Mouse (Mus musculus) adrenal gland (tissue): Measurements from ENCODE around the gene Dagla.

ENCODE experiments used
- intact Hi-C: fragments of 180-260 bp; cut with DNase I; formaldehyde crosslinking; loops from one replicate; pipeline ENCODE4 v1.15.1; 2025

Gene Dagla

DNA sequence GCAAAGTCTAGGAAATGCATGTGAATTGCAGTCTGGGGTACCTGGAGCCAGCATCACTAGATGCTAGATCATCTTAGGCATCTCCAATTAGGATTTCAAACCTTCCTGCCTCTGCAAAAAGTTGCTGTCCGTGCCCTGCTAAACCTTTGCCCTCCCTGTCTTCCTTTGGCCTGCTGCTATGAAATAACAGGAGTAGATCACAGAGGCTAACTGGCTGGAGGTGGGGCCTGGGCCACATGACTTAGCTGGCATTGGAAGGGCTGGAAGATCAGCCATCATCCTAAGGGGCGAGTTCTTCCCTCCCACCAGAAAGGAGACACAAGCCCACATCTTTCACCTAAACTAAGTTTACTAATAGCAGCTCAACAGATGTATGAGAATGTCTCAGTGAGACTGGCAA is 4.3 kb upstream of the Dagla start:
- intact Hi-C loops: no loop called here

DNA sequence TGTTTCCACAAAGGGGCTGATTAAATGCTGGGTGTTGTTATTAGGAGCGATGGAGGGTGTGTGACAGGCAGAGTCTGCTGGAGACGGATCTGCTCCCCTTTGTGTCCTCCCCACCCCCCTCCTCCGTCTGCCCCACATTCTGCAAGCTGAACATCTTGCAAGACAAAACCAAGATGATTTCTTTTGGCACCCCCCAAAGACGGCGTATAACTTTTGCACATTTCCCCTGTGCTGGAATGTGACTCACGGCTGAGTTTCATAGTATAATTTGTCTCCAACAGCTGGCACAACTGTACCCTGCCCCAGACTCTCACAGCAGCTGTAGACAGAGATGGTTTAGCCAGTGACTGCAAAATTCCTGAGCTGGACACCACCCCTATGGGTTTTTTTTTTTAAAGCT is 3.3 kb upstream of the Dagla start:
- intact Hi-C loops: no loop called here

DNA sequence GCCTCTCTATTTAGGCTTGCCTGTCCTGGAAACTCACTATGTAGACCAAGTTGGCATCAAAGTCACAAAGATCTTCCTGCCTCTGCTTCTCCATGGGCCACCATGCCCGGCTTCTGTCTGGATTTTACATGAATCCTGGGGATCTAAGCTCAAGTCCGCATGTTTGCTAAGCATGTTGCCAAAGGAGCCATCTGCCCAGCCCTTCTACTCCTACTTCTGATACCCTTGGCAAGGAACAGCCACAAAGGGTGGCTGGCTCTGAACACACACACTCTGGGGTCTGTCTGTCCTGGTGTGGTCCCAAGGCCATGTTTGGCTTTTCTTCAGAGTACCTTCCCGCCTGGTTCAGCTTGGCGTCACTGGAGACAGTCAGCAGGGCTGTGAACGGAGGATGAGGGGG is 2.7 kb upstream of the Dagla start:
- intact Hi-C loops: no loop called here

DNA sequence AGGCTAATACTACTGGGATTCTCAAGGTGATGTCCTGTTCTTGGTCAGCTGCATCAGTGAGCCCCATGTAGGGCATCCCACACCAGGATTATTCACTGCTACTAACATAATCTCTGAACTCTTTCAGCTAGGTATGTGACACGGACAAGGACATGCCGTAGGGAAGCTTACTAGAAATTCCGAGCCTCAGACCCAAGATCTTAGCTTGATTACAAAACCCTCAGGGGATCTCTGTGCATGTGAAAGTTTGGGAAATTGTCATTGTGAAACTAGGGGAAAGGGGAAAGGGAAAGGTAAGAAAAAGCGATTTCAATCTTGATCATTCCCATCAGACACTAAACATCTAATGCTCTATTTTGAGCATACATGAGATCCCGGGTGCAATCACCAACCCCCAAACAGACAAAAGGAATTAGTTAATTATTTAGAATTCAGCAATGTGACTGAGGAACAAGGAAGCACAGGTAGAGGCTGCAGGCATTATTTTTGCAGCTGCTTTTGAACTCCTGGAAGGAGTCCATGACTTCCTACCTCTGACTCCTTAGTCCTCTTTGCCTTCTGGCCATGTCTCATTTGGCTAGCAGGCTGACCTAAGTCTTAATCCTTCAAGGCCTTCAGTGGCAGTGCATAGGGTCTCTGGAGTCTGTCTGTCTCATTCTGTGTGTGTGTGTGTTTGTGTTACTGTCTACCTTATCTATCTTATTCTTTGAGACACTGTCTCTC is 2.0 kb upstream of the Dagla start:
- intact Hi-C loops: no loop called here

DNA sequence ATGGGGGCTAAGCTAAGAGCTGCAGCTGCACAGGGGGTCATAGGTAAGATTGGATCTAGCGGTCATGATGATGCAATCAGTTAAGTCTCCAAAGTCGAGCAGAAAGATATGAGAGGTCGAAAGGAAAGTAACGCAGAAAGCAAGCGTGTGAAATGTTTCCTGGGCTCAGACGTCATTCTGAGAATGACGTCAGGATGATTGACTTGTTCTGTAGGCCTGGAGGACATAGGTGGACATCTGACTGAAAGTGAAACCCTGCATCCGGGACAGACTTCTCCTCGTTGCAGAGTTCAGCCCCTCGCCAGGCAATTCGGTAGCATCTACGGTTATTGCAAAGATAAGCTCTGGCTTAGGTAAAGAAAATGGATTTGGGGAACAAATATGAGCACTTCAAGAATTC is 963 bp upstream of the Dagla start:
- intact Hi-C loops: loop anchor here (2.0 kb wide), 1 partner anchor 39 kb away; no protein-coding TSS in a partner anchor

DNA sequence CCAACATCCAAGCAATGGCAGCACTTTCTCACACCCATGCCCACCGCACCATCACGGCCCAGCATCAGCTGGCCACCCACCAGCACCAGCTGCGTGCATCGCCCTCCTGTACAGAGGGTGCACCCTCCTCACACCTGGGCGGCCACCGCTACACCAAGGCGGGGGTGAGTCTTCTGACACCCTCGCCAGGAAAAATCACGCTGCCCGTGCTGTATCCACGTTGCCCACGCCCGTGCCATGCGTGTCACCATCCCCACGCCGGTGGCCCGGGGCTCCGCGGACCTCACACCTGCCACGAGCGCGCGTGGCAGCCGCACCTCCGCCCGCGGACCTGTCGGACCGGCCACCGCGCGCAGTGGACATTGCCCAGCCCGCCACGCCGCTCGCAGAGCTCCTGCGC is 282 bp downstream of the Dagla start:
- intact Hi-C loops: loop anchor here (2.0 kb wide), 1 partner anchor 38 kb away; no protein-coding TSS in a partner anchor

DNA sequence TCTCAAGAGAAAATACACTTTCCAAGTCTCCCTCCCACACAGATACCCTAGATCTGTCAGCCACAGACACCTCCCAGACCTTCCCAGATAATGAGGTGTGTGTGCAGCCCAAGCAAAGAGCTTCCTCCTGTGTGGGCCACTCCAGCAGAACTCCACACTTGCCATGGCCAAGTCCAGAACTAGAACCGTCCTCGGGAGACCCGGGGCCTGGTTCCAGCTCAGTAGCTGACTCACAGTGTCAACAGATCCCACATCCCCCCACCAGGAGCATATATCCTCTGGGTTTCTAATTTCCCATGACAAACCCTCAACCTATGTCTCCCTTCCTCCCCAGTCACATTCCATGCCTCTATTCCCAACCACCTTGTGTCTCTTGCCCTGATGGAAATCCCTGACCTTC is 1.8 kb downstream of the Dagla start:
- intact Hi-C loops: no loop called here

DNA sequence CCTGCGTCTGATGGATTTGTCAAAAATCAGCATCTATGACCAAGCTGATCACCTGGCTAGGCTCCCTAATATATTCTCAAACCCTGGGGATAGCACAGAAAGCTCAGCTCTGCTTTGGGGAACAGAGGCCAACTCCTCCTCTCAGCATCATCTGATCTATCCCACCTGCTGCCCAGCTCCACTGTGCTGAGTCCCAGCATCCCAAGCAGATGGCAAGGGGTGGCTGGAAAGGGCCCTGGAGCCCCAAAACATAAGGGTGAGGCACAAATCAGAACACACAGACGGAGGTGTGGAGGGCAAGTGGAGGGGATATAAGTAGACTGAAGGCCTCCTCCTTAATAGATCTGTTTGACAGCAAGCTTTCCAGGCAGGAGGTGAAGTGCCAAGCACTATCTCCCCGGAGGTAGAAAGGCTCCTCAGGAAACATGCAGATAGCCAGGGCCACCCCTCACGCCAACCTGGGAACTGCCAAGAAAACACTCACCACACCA is 2.8 kb downstream of the Dagla start:
- intact Hi-C loops: no loop called here

DNA sequence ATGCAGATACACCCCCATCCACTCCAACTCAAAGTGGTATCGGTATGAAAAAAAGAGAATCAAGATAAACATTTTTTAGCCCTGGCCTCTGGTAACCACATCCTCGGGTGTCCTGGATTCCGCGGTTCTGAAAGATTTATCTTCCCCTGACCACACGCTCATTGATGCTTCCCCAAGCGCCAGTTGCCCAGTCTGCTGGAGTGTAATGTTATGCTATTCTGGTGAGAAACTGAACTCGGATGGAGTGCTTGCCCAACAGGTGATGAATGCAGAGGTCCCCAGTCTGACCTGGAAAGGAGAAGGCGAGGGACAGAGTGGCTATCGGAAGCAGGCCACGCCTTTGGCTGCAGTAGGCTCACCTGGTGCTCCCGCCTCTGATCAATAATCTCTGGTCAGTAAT is 3.4 kb downstream of the Dagla start:
- intact Hi-C loops: no loop called here

DNA sequence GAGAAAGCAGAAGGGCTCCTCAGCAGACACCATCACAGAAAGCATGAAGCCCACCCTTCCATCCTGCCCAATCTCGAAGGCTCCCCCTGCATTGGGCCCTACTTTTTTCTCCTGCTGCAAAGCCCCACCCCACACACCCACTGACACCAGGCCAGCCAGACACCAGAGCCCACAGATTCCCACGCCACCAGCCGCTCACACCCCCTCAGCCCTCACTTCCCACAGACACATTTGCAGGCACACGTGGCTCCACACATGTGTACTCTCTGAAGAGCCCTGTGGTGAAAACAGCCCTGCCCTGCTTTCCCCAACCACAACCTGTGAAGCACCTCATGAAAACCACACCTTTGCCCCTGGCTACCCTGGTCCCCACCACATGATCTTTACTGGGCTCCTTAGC is 3.9 kb downstream of the Dagla start:
- intact Hi-C loops: no loop called here

DNA sequence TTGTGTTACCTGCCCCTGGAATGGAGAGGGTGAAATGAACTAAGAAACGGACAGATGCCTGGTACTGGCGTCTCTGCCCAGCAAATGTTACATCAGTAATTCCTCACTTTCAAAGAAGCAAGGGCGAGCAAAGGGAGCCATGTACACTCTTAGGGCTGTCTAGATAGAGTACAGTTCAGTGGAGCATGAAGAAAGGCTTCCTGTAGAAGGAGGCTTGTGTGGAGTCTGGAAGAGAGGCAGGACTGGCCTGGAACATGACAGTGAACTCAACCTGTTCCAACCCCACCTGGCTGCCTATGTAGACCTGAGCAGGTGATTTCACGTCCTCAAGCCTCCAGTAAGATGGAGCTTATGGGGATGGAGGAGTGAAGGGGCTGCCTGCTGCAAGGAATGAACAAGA is 6.4 kb downstream of the Dagla start:
- intact Hi-C loops: no loop called here

DNA sequence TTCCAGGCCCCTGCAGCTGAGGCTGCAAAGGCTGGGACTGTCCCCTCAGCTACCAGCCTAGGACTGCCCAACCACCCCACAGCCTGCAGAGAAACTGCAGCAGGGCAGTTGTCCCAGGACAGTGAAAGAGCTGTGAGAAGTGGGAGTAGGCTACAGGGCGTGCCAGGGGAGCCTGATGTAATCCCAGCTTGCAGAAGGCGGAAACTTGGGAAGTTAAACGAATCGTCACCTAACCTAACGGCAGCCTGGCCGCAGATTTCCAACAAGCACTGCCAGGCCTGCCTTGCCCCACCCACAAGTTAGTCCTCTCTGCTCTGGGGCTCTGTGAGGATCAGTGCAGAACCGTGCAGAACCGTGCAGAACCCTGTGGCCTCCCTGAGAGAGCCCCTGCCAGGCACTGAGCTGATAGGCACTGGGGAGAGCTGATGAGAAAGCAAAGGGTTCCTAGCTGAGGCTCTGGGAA is 7.6 kb downstream of the Dagla start:
- intact Hi-C loops: no loop called here

DNA sequence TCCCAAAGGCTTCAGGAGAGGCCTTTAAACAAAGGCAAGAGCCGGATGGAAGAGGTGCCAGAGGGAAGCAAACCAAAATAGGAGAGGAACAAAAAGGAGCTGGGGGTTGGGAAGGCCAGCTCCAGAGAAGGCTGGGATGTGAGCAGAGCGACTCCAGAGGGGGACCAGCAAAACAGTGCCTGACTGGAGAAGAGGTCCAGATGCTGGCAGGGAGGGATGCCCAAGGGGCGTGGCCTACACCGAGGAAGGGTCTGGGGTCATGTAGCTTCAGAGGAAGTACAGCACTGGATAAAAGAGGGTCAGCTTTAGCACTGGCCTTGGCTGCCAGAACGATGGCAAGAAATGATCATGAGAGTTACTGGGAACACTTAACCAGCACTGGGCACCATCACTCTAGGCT is 8.4 kb downstream of the Dagla start:
- intact Hi-C loops: no loop called here

DNA sequence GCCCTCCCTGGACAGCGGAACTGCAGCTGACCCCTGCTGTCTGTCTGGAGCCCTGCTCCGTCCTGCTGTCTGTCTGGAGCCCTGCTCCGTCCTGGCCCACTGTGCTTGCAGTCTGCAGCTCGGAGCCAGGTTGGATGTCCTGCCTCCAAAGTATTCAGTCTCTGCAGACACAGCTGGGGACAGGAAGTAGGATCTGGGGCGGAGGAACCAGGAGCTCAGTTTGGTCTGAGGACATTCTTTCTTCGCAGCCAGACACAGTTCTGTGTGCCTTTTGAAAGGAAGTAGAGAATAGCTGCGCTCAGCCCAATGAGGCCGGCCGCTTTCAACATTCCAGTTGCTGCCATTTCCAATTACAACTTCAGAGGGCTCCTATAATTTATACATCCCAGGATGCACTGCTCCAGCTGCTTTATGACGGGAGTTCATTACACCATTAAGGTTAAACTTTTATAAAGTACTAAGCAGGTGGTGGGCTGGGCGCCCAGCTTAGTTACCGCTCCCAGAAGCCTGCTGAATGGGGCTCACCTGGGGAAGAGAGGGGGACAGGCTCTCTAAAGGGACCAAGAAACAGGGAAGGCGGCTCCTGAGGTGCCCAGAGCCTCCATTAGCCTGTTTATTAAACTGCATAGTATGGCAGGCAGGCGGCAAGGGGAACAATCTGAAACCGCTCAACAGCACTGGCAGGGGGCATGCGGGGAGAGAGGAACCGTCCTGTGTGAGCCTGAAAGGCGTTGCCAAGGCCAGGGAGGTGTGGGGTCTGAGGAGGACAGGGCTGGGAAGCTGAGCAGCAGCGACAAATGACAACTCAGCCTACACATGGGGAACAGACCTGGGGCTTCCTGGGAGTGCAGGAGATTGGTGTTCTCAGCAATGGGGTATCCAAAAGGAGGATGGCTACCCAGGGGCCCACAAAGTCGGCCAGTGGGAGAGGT is 9.8 kb downstream of the Dagla start:
- intact Hi-C loops: no loop called here

DNA sequence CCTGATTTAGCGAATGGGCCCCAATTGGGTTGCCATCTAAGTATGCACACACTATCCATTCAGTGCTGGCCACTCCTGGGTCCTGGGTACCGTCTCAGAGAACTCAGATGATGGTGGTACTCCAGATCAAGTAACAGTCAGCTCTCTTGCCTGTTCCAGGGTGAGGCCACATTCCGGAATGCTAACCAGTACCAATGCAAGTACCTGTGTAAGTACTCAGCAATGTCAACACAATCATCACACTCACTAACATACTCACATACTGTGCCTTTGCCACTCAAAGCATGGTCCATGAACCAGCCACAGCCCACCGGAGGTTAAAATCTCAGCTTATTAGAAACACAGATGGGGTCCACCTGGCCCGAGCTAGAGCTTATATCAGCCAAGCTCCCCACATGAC is 10.7 kb downstream of the Dagla start:
- intact Hi-C loops: no loop called here

DNA sequence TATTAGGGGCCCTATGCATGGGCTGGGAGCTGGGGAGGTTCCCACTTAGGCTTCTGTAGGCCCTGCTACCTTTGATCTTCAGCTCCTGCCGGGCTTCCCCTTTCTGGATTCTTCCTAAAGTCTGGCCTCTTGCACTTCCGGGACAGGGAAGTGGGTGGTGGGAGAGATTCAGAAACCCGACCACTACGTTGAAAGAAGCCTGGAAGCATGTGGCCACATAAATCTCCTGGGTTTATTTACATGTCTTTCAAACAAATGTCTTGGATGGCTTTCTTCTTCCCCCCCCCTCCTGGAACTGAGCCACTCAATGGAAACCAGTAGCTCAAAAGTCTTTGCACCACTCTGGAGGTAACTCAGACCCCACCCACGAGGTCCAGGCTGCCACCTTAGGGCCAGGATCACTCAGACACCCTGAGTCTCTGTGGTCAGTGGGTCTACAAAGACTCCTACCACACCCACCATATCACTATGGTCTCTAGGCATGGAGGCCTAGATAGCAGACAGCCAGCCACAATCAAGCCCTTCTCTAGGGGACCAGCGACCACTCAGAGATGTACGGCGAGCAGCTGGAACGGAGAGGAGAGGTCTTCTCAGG is 12.7 kb downstream of the Dagla start:
- intact Hi-C loops: no loop called here

DNA sequence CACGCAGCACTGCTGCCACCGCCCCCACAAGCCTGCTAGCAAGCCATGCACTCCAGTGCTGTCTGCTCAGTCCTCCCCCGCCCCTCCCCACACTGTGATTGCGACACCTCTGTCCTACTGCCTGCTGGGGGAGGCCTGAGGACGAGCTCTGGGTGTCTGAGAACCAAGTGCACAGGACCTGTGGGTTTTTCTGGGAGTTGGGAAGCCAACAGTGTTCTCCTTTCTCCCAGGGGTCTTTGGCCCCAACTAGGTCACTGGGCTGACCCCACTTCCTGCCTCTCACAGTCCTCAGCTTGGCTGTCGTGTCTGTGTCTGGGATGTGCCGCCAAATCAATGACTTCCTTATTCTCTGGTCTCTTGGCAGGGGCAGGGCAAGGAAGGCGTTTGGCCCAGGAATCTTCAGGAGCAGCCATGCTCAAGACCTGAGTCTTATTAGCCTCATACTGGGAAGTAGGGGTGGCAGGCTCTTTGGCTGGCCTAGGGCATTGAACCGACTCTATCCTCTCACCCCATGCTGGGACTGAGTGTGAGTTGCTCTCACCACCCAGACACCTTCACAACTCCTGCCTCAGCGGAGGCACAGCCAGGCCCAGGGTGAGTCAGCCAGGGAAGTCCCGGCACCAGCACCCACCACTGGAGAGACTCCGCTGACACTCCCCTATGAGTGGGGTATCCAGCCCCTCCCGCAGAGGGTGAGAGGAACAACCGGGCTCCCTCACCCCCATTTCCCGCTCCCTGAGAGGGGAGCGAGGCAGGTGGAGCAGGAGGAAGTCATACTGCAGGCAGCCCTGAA is 14.3 kb downstream of the Dagla start:
- intact Hi-C loops: no loop called here

DNA sequence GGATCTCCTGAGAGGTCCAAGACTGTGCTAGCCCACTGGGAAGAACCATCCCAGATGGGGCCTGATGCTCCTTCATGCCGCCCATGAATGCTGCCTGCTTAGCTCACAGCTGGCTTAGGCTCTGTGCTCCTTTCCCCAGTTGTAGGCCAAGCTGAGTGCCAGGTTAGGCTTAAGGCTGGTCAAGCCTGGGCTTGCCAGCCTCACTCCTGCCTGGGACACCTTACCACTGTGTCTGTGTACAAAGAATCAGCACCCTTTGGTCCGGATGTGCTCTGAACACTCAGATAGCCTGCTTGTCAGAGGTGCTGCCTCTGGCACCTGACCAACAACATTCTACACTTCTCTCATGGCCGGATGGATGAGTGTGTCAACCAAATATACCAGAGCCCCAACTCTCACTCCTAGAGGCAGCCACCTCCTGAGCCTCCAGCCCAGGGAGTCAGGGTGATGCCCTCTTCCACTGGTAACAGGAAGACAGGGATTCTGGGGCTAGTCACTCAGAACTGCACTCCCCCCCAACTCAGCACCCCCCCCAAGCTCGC is 15.0 kb downstream of the Dagla start:
- intact Hi-C loops: no loop called here

DNA sequence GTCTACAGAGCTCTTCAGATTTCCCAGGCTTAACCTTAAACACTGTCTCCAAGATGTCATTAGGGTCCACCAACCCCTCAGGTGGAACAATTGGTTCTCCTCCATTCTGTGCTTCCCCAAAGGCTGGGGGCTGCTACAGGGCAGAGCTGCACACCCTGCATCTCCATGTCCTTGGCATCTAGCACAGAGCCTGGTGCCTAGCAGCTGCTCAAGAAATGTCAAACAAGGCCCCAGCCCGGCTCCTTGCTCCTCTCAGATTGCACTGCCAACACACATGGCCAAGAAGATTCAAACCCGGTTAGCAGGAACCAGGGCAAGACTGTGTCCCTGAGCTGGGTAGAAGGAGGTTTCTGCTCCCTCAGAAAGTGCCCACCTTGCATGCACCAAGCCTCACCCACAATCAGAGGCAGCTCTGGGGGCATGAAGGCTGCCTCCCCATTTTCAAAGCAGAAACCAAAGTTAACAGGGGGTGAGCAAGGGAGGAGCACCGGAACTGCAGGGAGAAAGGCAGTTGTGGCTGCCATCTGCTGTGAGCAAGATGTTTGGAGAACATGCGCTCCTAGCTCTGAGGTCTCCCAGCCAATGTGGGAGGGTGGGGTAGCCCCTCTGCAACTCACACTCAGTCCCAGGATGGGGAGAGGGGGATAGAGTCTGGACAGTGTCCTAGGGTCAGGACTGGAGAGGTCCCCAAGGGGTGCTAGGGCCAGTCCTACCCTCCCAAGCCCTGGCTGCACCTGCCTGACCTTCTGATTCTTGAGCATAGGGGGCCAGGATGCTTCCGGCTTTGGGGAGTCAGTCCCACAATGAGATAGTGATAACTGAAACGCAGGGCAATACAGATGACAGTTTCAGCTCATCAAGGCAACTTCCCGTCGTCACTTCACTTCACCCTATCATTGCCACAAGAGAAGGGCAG is 16.3 kb downstream of the Dagla start:
- intact Hi-C loops: no loop called here

DNA sequence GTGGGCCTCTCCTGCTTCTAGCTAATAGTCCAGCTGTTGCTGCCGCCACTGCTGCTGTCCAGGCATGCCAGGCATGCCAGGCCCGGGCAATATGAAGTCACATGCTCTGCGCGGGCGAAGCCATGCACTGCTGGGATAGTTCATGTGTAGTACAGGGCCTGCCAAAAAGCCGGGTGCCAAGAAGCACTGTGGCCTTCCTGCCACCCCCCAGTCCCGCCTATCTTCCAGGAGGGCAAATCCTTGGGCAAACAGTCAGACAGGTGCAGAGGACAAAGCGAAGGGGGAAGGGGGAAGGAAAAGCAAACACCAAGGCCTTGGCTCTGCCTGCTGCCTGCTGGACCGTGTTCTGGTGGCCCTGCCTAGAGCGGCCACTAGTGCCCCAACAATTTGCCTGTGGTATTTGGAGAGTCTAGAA is 18.2 kb downstream of the Dagla start:
- intact Hi-C loops: no loop called here
